Mouse (Mus musculus) spleen, adult 2 months (tissue): ENCODE data around the gene Gm49450.

Source experiments
- CTCF ChIP-seq: fragments of 200-500 bp; IDR thresholded peaks from 2 replicates; pipeline ENCODE4 v1.5.1; 2011; ENCODE audit warnings: mild to moderate bottlenecking, inconsistent platforms; ENCODE audit not compliant: insufficient read depth, insufficient read length, insufficient replicate concordance; ENCODE audit errors: extremely low read depth
- POLR2A ChIP-seq: fragments of 200-500 bp; IDR thresholded peaks from 2 replicates; pipeline ENCODE4 v1.6.1; 2011; ENCODE audit warnings: low read depth, low read length, inconsistent platforms

GRCm38 (mm10) chr15:98952751-98953400, 475 bp downstream of the Gm49450 start:
- TF ChIP-seq CTCF (0 out of 2 replicates have a peak, but pooled peaks have one; percentile 10), POLR2A (no peak)
